Mouse (Mus musculus): ENCODE data around the gene Arhgap33.

GRCm38 (mm10) chr7:30472411-30472810 lies 62.4 kb downstream of the Arhgap33 start:
- TF ChIP-seq CTCF (IDR thresholded peaks at IDR 0.05), result peak; percentile 63
- TF ChIP-seq POLR2A (IDR thresholded peaks at IDR 0.05; ENCODE audit: insufficient read depth, low read depth, low read length), result no peak
- no peak for TF ChIP-seq EP300 (IDR thresholded peaks at IDR 0.05; ENCODE audit: insufficient read depth, low read depth, low read length)

Measured in heart, adult 2 months (tissue).